Mouse (Mus musculus) liver, embryonic 14.5 days (tissue): ENCODE results near the gene Usp8. TPM values are rescaled to one million over a fixed set of nuclear protein-coding genes. Genes with fewer than 3 reads are reported as not detected.

Experiments
- ATAC-seq: fragments of 200-750 bp; cut with Nextera tagmentation; 2 replicates; pipeline ENCODE4 v1.8.0; 2017; ENCODE audit warnings: moderate number of reproducible peaks, mild to moderate bottlenecking, moderate library complexity; ENCODE audit not compliant: insufficient read depth
- DNase-seq, 3 experiments: peaks; one replicate each; pipeline ENCODE4 v3.0.0-alpha.2; 2012 to 2013; ENCODE audit warnings: low read depth in 3 of 3, low spot score in 3 of 3
- H3K27ac ChIP-seq: fragments of 300-500 bp; sonication (generic); 2 replicates; pipeline ENCODE4 v1.5.1; 2014; ENCODE audit warnings: moderate library complexity, mild to moderate bottlenecking, control low read depth, inconsistent platforms
- H3K27me3 ChIP-seq: fragments of 300-500 bp; sonication (generic); 2 replicates; pipeline ENCODE4 v1.6.1; 2014; ENCODE audit warnings: mild to moderate bottlenecking, low read length, moderate library complexity; ENCODE audit not compliant: control insufficient read depth, insufficient read depth
- H3K36me3 ChIP-seq: fragments of 300-500 bp; sonication (generic); replicated peaks from 2 replicates; pipeline ENCODE4 v1.6.1; 2014; ENCODE audit warnings: low read depth; ENCODE audit not compliant: control insufficient read depth, insufficient read depth
- H3K4me1 ChIP-seq, 2 experiments: fragments of 200-500 bp in 1 of 2; fragments of 300-500 bp in 1 of 2; sonication (generic) in 1 of 2; replicated peaks; 2 replicates each; pipeline ENCODE4 v1.6.1; 2012 to 2014; ENCODE audit warnings: antibody characterized with exemption in 1 of 2, inconsistent platforms in 1 of 2, low read length in 1 of 2; ENCODE audit not compliant: control insufficient read depth in 2 of 2, insufficient read depth in 2 of 2
- H3K4me2 ChIP-seq: fragments of 300-500 bp; sonication (generic); 2 replicates; pipeline ENCODE4 v1.6.1; 2014; ENCODE audit warnings: low read depth, mild to moderate bottlenecking, control low read depth, moderate library complexity
- H3K4me3 ChIP-seq, 2 experiments: fragments of 200-500 bp in 1 of 2; fragments of 300-500 bp in 1 of 2; sonication (generic) in 1 of 2; 2 replicates each; pipeline ENCODE4 v1.5.1; 2012 to 2014; ENCODE audit warnings: low read depth in 2 of 2, low read length in 2 of 2, mild to moderate bottlenecking in 2 of 2, control low read depth in 1 of 2, inconsistent platforms in 1 of 2, moderate library complexity in 1 of 2; ENCODE audit not compliant: insufficient read depth in 1 of 2
- H3K9ac ChIP-seq: fragments of 300-500 bp; sonication (generic); replicated peaks from 2 replicates; pipeline ENCODE4 v1.6.1; 2014; ENCODE audit warnings: mild to moderate bottlenecking, control low read depth, moderate library complexity
- H3K9me3 ChIP-seq: fragments of 300-500 bp; sonication (generic); 2 replicates; pipeline ENCODE4 v1.6.1; 2016; ENCODE audit warnings: low read length, mixed read lengths; ENCODE audit not compliant: control insufficient read depth
- CTCF ChIP-seq: IDR thresholded peaks from 2 replicates; pipeline ENCODE4 v1.5.1; 2016; ENCODE audit warnings: antibody characterized with exemption, low read depth, control low read depth
- EP300 ChIP-seq: IDR thresholded peaks from 2 replicates; pipeline ENCODE4 v1.6.1; 2016; ENCODE audit warnings: antibody characterized with exemption, low read depth
- WGBS: fragments of 180-500 bp; shearing (Covaris S2); extraction: QIAGEN DNeasy Blood & Tissue Kit; methylation state at CpG from one replicate; pipeline ENCODE4 v1.1.7; 2014; ENCODE audit not compliant: insufficient replicate concordance; 5-methylcytosine and 5-hydroxymethylcytosine counted together
- polyA plus RNA-seq, 2 experiments: library from polyadenylated mRNA; depleted of rRNA in 1 of 2; stranded (reverse) in 1 of 2; unstranded in 1 of 2; fragments of >200 nt; fragmentation: Nextera tagmentation in 1 of 2; extraction: Ambion mirVana in 1 of 2; gene quantifications; 2 replicates each; pipeline versions ENCODE4 v1.2.1 to v1.2.3; 2012 to 2014

The Usp8 gene
- polyA plus RNA-seq (2012; rRNA removed) (8.3 and 12.1 TPM in 2 replicates), polyA plus RNA-seq (2014; fragmentation: Nextera tagmentation; extraction: Ambion mirVana) (17.8 and 18.8 TPM in 2 replicates)

DNA sequence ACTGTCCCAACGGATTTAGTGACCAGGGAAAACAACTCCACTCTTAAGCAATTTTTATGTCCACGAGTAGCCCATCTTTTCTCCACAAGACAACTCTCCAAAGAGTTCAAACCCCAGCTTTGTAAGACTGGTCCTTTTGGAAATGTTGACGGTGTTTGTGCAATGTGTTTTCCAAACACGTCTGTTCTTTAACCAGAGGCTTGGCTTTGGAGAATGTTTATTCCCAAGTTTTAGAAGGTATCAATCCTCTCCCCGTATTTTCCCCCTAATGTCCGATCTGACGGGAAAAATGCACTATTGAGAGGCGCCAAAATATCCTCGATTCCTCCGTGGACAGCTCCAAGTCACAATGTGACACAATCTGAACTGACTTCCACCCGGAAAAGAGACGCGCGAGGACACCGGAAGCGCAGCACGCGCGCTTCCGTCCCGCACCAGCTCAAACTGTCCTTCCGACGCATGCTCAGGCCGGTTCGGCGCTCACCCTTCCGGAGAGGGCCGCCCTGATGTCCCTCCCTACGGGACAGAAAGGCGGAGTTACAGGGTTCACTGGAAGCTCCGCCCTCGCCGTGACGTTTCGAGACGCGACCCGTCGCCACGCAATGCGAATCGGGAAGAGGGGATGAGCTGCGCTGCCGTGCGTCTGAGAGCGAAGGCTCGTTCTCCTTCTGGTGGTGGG, at the start of gene Usp8:
Usp8 (plus strand) TSS at position 570 of the 679 bp plus-strand sequence.
- Histone ChIP-seq H3K27me3 (no peaks in the 10 kb centered on the region), H3K4me3 (peak within 1 kb of the TSS; percentile 69 to 96), H3K9ac (peak within 1 kb of the TSS; percentile 87), H3K27ac (peak within 1 kb of the TSS; percentile 9), H3K4me1 (peaks cover 8 to 9% of the 10 kb centered on the region in 2 experiments), H3K9me3 (no peaks in the 10 kb centered on the region), H3K36me3 (no peaks in the 10 kb centered on the region), H3K4me2 (peak within 1 kb of the TSS; percentile 85)
- ATAC-seq (peak; percentile 100), DNase-seq (peak; percentile 93 to 96 (median 94))
- TF ChIP-seq EP300 (no peak), CTCF (no peak; the same call in 1 of the 2 replicates)
- WGBS, result 2% methylated on average over 47 of the region's 47 CpGs

DNA sequence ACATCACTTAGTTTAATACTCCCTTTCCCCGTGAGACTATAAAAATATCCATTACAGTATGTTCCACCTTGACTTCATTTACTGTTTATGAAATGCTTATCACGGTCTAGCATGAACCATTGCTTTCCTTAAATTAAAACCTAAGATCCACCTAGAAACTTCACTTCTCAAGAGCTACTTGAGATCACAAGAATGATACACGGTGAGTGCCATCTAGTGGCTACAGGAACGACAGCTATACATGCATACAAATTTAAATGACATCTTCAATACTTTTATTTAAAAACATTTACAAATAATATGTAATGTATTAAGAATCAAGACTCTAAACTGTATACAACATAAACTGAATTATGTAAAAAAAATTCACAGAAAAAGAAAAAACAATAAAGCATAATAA, 43.6 kb upstream of the Usp8 start:
- WGBS, result 38% methylated on average over 4 of the region's 4 CpGs
- H3K27ac ChIP-seq, result no peak overlapping the region
- DNase-seq (peak; percentile 24 to 34 (median 28)), ATAC-seq (no peak)
- H3K4me1 ChIP-seq, result peaks cover under 1% of the 10 kb centered on the region in 2 experiments; a peak in 3 of 4 replicates
- no peak overlapping the region for H3K4me3 ChIP-seq
- H3K27me3 ChIP-seq, result no peaks in the 10 kb centered on the region
- H3K36me3 ChIP-seq, result no peaks in the 10 kb centered on the region
- no peak overlapping the region for H3K4me2 ChIP-seq
- H3K9me3 ChIP-seq, result no peaks in the 10 kb centered on the region
- no peak overlapping the region for H3K9ac ChIP-seq
- TF ChIP-seq CTCF (peak; percentile 50), EP300 (no peak)

DNA sequence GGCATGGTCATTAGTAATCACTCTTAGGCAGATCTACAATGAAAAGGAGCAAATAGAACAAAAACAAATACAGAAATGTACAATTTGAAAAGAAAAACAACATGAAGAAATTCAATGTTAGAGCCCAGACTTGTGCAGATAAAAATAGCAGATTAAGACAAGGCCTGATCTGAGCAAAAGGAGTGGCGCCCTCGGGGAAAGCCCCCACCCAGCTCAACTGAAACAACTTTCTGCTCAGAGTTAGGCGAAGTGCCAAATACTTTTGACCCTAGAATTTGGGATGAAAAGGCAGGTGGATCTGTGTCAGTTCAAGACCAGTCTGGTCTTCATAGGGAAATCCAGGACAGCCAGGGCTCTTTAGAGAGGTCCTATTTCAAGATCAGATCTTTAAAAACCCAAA, 41.1 kb upstream of the Usp8 start:
- Histone ChIP-seq H3K27ac (no peak overlapping the region), H3K9me3 (no peaks in the 10 kb centered on the region), H3K4me2 (no peak overlapping the region), H3K4me1 (peaks cover 2 to 3% of the 10 kb centered on the region in 2 experiments; a peak in 3 of 4 replicates), H3K36me3 (no peaks in the 10 kb centered on the region), H3K9ac (no peak overlapping the region), H3K4me3 (no peak overlapping the region), H3K27me3 (no peaks in the 10 kb centered on the region)
- DNase-seq (no peak), ATAC-seq (no peak)
- no peak for TF ChIP-seq EP300
- TF ChIP-seq CTCF, result no peak
- WGBS, result 53% methylated on average over 3 of the region's 3 CpGs

DNA sequence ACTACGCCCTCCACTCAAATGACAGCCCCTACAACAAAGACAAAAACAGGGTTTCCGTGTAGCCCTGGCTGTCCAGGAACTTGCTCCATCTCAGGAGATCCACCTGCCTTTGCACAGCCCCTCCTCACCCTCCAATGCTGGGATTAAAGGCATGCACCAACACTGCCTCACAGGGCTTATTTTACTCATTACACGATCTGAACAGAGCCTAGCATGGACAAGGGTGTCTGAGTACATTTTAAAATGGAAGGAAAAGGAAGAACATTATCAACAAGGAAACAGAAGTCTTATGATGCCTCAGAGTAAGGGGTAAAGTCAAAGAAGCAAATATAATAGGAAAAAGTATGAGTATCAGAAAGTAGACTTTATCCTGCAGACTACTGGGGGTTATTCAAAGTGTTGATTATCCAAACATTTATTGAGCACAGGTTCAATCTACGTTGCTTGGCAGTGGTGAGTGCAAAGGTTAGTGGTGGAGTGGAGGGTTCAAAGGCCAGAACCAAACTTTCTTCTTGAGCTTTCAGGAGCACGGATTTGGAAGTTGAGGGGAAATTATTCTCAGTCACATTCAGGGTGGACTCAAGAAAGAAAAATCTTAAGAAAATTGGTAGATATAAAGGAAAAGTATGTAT, 38.4 kb upstream of the Usp8 start:
- Histone ChIP-seq H3K27me3 (no peaks in the 10 kb centered on the region), H3K4me3 (no peak overlapping the region), H3K9ac (no peak overlapping the region), H3K4me1 (peaks cover 10 to 16% of the 10 kb centered on the region in 2 experiments), H3K27ac (no peak overlapping the region), H3K4me2 (no peak overlapping the region), H3K36me3 (no peaks in the 10 kb centered on the region), H3K9me3 (no peaks in the 10 kb centered on the region)
- DNase-seq (no peak), ATAC-seq (no peak)
- WGBS, result 67% methylated on average over 5 of the region's 5 CpGs
- TF ChIP-seq EP300, result no peak
- TF ChIP-seq CTCF, result no peak

DNA sequence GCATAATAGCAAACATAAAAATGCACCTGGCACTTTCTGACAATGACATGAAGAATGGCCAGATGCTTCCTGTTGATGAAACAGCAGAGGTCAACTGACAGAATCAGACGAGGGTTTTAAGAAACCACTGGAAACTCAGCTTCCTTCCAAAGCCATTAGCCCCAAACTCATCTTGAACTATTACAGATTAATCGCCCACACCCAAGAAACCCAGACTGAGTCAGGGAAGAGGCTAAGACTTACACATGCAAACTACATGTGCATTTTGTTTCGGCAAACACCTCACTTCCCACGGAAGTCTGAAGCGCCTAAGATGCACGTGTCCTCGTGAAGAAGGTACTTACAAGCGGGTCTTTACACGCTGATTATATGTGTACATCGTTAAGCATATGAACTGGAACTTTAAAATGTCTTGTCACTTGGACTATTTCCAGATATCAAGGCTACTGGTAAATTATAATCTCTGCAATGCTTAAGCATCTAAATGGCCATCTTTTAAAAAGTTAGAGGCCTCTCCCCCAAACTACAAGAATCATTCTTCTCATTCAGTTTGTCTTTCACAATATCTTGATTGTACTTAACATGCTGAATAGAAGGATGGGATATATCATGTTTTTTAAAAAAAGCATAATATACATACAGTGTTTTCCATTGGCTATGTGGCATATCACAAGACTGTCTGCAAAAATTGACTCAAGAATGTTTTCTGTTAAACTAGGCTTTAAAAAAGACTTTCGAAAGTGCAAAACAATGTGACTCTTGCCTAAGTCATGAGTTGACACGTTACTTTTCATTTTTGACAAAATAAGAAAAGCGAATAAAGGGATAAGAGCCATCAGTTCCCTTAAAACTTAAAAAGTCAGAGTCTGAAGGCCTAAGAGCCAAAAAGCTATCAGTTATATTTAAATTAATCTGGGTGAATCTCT, 33.5 kb upstream of the Usp8 start:
- peak overlapping the region; percentile 91 for H3K9ac ChIP-seq
- H3K4me1 ChIP-seq, result peaks cover 16 to 20% of the 10 kb centered on the region in 2 experiments
- H3K4me3 ChIP-seq, result peak overlapping the region; percentile 85 to 88
- H3K4me2 ChIP-seq, result peak overlapping the region; percentile 86
- no peak for DNase-seq
- no peak for ATAC-seq
- peak overlapping the region; percentile 77 for H3K27ac ChIP-seq
- TF ChIP-seq CTCF (no peak), EP300 (no peak)
- no peaks in the 10 kb centered on the region for H3K9me3 ChIP-seq
- 13% methylated on average over 13 of the region's 13 CpGs for WGBS
- H3K27me3 ChIP-seq, result no peaks in the 10 kb centered on the region
- no peaks in the 10 kb centered on the region for H3K36me3 ChIP-seq
